Mouse (Mus musculus) adrenal gland, postnatal 10 days (tissue): ENCODE measurements around the gene Eif3c. TPM values are rescaled to one million over a fixed set of nuclear protein-coding genes. Genes with fewer than 3 reads are reported as not detected.

Experiments used
- microRNA-seq: library from miRNA; unstranded; fragments of <30 nt; microRNA quantifications from one replicate; pipeline ENCODE4 v1.2.0, GENCODE M21; 2021
- total RNA-seq, 2 experiments: library from RNA; stranded (reverse); gene quantifications; 2 replicates each; pipeline ENCODE4 v1.2.3; 2021

Eif3c gene
- total RNA-seq, 2 experiments from 2014 or later: 214 to 223 TPM

Small RNAs within 50 kb of the gene (microRNA-seq; reads per million reads assigned to microRNA genes)
- 3.2 reads per million for gene Mir7059

Other genes starting within 250 kb of the Eif3c start
- gene Lat, start 196.8 kb downstream of the Eif3c start, total RNA-seq: 1 to 10 TPM; 4.0 to 4.1 TPM
- gene Spns1, start 189.0 kb downstream of the Eif3c start, total RNA-seq: 10 to 100 TPM; 36.6 to 43.9 TPM
- gene Nfatc2ip, start 169.7 kb downstream of the Eif3c start, total RNA-seq: 1 to 10 TPM; 6.9 to 7.3 TPM
- 1 to 10 TPM; 4.0 to 4.9 TPM for gene Cd19, start 151.5 kb downstream of the Eif3c start, total RNA-seq
- gene Rabep2, start 137.7 kb downstream of the Eif3c start, total RNA-seq: 10 to 100 TPM; 26.5 to 42.3 TPM
- gene Atp2a1, start 103.3 kb downstream of the Eif3c start, total RNA-seq: 100 to 1,000 TPM; 189 to 579 TPM
- gene Sh2b1, start 91.0 kb downstream of the Eif3c start, total RNA-seq: 10 to 100 TPM; 47.5 to 53.4 TPM
- 100 to 1,000 TPM; 215 to 222 TPM for gene Tufm, start 79.0 kb downstream of the Eif3c start, total RNA-seq
- gene Atxn2l, start 63.0 kb downstream of the Eif3c start, total RNA-seq: 10 to 100 TPM; 65.0 to 84.5 TPM
- gene Apobr, start 18.5 kb upstream of the Eif3c start, total RNA-seq: 1 to 10 TPM; 2.1 to 2.2 TPM
- 10 to 100 TPM; 26.1 to 36.1 TPM for gene Cln3, start 19.4 kb upstream of the Eif3c start, total RNA-seq
- not detected for gene Il27, start 28.5 kb upstream of the Eif3c start, total RNA-seq
- 10 to 100 TPM; 14.9 to 19.9 TPM for gene Nupr1, start 64.5 kb upstream of the Eif3c start, total RNA-seq
- gene Sgf29, start 82.9 kb upstream of the Eif3c start, total RNA-seq: 10 to 100 TPM; 31.3 to 46.9 TPM
- 100 to 1,000 TPM in 1 of 2 experiments, 10 to 100 TPM in 1; 53.9 to 125 TPM for gene Sult1a1, start 110.0 kb upstream of the Eif3c start, total RNA-seq
- 10 to 100 TPM; 67.6 to 81.0 TPM for gene Bola2, start 129.0 kb upstream of the Eif3c start, total RNA-seq
- 10 to 100 TPM in 1 of 2 experiments, 1 to 10 TPM in 1; 8.2 to 15.0 TPM for gene Slx1b, start 129.4 kb upstream of the Eif3c start, total RNA-seq
- gene Coro1a, start 141.4 kb upstream of the Eif3c start, total RNA-seq: 10 to 100 TPM; 36.1 to 39.3 TPM
- 100 to 1,000 TPM; 125 to 158 TPM for gene Mapk3, start 193.2 kb upstream of the Eif3c start, total RNA-seq
- gene Gdpd3, start 199.9 kb upstream of the Eif3c start, total RNA-seq: 1 to 10 TPM; 3.4 to 8.6 TPM
- gene Ypel3, start 210.5 kb upstream of the Eif3c start, total RNA-seq: 100 to 1,000 TPM; 140 to 147 TPM
- 1 to 10 TPM in 1 of 2 experiments, under 1 TPM in 1; 0.60 to 1.2 TPM for gene Tbx6, start 215.1 kb upstream of the Eif3c start, total RNA-seq
- gene Ppp4c, start 226.1 kb upstream of the Eif3c start, total RNA-seq: 100 to 1,000 TPM; 103 to 107 TPM
- 10 to 100 TPM; 29.0 to 36.1 TPM for gene Fam57b, start 231.3 kb upstream of the Eif3c start, total RNA-seq